In the genomic region with DNA sequence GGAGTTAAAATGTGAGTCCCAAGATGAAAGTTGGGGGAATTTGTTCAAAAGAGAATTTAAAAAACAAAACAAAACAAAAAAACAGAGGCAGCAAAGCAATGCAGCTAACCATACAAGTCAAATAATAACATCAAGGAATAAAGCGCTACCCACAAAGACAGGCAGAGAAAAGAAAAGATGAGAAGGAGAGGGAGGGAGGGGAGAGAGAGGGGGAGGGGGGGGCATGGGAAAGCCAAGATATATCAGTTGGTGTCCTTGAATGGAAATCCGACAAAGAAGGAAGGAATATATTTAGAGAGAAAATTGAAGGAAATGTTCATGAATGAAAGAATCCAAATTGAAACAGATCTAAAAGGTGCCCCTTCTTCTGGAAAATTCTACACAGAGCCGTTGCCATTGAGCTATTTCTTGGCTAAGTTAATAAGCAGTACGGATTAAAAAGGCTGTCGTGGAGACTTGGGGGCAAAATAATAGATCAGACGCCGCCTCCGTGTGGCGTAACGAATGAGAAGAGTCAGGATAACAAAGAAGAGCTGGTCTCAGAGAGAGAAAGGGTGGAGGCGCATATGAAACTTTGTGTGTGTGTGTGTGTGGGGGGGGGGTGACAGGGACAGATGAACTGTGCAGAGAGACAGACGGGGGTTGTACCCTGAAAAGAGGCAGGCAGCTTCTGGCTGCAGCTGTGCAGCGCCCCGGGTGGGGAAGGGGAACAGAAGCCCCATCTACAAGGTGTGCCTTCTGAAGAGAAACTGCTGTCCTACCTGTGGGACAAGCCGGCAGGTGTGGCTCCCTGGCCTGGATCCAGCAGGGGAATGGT, we compare ENCODE assay signal across 13 mouse cellular contexts.
DNase-seq lines count a peak whose midpoint lies in the region; ATAC-seq and TF ChIP-seq lines count a peak whose summit lies in the region.
"Had no signal": no experiment of that assay in that cellular context is flagged by ENCODE, and none has a peak within 500 bp of the region (broad histone marks: within the 10 kb centered on the region; RNA-seq: fewer than 3 reads in every experiment).

No protein-coding gene starts in this region.

- H3K4me3 ChIP-seq in hindbrain, embryonic 13.5 days, result no peak overlapping the region
- H3K4me3 ChIP-seq in midbrain, postnatal 0 days (ENCODE audit: low read depth, low read length), result no peak overlapping the region
- H3K4me3 ChIP-seq in lung, adult 2 months (replicated peaks; ENCODE audit: extremely low read depth, low read depth, low read length), result no peak overlapping the region
- H3K4me3 ChIP-seq: liver, embryonic 15.5 days; megakaryocyte, embryonic 14.5 days had no signal

- H3K36me3 ChIP-seq in hindbrain, embryonic 13.5 days, result no peaks in the 10 kb centered on the region
- no peaks in the 10 kb centered on the region for H3K36me3 ChIP-seq in midbrain, postnatal 0 days (ENCODE audit: insufficient read depth, low read length)
- H3K36me3 ChIP-seq: liver, embryonic 15.5 days had no signal

- no peaks in the 10 kb centered on the region for H3K27me3 ChIP-seq in hindbrain, embryonic 13.5 days
- no peaks in the 10 kb centered on the region for H3K27me3 ChIP-seq in midbrain, postnatal 0 days (ENCODE audit: insufficient read depth, low read length)
- H3K27me3 ChIP-seq: liver, embryonic 15.5 days had no signal

- no peak overlapping the region; the same call in 1 of the 2 replicates for H3K9ac ChIP-seq in hindbrain, embryonic 13.5 days
- H3K9ac ChIP-seq in midbrain, postnatal 0 days (replicated peaks; ENCODE audit: low read length, poor library complexity, severe bottlenecking), result no peak overlapping the region
- H3K9ac ChIP-seq: liver, embryonic 15.5 days had no signal

- 13% methylated on average over 15 of the region's 15 CpGs for WGBS in hindbrain, embryonic 13.5 days
- WGBS in midbrain, postnatal 0 days, result 12% methylated on average over 15 of the region's 15 CpGs
- WGBS in lung, adult 2 months, result 62% methylated on average over 15 of the region's 15 CpGs

- H3K4me2 ChIP-seq in hindbrain, embryonic 13.5 days, result peak overlapping the region; percentile 16; the same call in 1 of the 2 replicates
- 0 out of 2 replicates have a peak overlapping the region, but pooled peaks have one; percentile 18 for H3K4me2 ChIP-seq in midbrain, postnatal 0 days (ENCODE audit: low read depth, low read length, poor library complexity, severe bottlenecking)
- H3K4me2 ChIP-seq: liver, embryonic 15.5 days had no signal

- no peak for TF ChIP-seq POLR2A in lung, adult 2 months (IDR thresholded peaks at IDR 0.05; ENCODE audit: borderline replicate concordance, extremely low read depth, low read depth, low read length)

- peaks cover 20% of the 10 kb centered on the region for H3K4me1 ChIP-seq in hindbrain, embryonic 13.5 days (replicated peaks)
- H3K4me1 ChIP-seq in midbrain, postnatal 0 days (ENCODE audit: insufficient read depth, low read length), result no peaks in the 10 kb centered on the region
- no peaks in the 10 kb centered on the region for H3K4me1 ChIP-seq in lung, adult 2 months (ENCODE audit: control insufficient read depth, insufficient read depth, low read length)
- H3K4me1 ChIP-seq: liver, embryonic 15.5 days; megakaryocyte, embryonic 14.5 days had no signal

- ATAC-seq in hindbrain, embryonic 13.5 days (ENCODE audit: low FRiP score), result peak; percentile 81
- ATAC-seq in midbrain, postnatal 0 days (ENCODE audit: low FRiP score), result no peak

- peak; percentile 38 for TF ChIP-seq CTCF in midbrain, postnatal 0 days (IDR thresholded peaks at IDR 0.05)
- no peak for TF ChIP-seq CTCF in lung, adult 2 months (IDR thresholded peaks at IDR 0.05; ENCODE audit: insufficient read depth, low read length)

- peak; percentile 70 for DNase-seq in embryo, embryonic 10 days (ENCODE audit: low spot score)
- peak; percentile 42 for DNase-seq in embryo, embryonic 9.5 days (ENCODE audit: extremely low spot score)
- peak; percentile 75 for DNase-seq in midbrain, postnatal 0 days (ENCODE audit: low spot score)
- DNase-seq in adrenal gland, adult (ENCODE audit: inconsistent age in 2 of 2, low spot score in 1 of 2), result no peak
- DNase-seq in urinary bladder, postnatal 36 days (ENCODE audit: low spot score in 2 of 2), result no peak
- no peak for DNase-seq in lung, adult 2 months
- DNase-seq in adrenal gland, postnatal 14 days, result no peak
- DNase-seq: cerebellum, postnatal 36 days; heart, adult 11 months; kidney, postnatal 36 days had no signal

- no peaks in the 10 kb centered on the region for H3K9me3 ChIP-seq in hindbrain, embryonic 13.5 days
- H3K9me3 ChIP-seq in midbrain, postnatal 0 days (ENCODE audit: low read length), result no peaks in the 10 kb centered on the region
- H3K9me3 ChIP-seq: liver, embryonic 15.5 days had no signal

- H3K27ac ChIP-seq in hindbrain, embryonic 13.5 days, result no peak overlapping the region; the same call in 1 of the 2 replicates
- H3K27ac ChIP-seq in midbrain, postnatal 0 days (ENCODE audit: low read depth, low read length), result no peak overlapping the region
- H3K27ac ChIP-seq: liver, embryonic 15.5 days had no signal

Comparison
In these comparisons a context has a peak if more than half of its experiments do, and no peak if none do; other contexts are left out.
1. DNase-seq: peak in embryo, embryonic 10 days (single experiment), embryo, embryonic 9.5 days (single experiment) and midbrain, postnatal 0 days (single experiment); none in adrenal gland, adult (0 of 2), urinary bladder, postnatal 36 days (0 of 2), lung, adult 2 months (single experiment) and adrenal gland, postnatal 14 days (single experiment).